Mouse (Mus musculus) thymus, adult 2 months (tissue): ENCODE data around the gene Pip5kl1. TPM values are rescaled to one million over a fixed set of nuclear protein-coding genes. Genes with fewer than 3 reads are reported as not detected.

Source experiments
- DNase-seq: peaks from one replicate; pipeline ENCODE4 v3.0.0; 2021
- H3K27ac ChIP-seq: fragments of 200-500 bp; 2 replicates; pipeline ENCODE4 v1.5.1; 2012; ENCODE audit warnings: low read length, control low read depth; ENCODE audit not compliant: control insufficient read depth, insufficient read depth
- H3K27me3 ChIP-seq: fragments of 200-500 bp; 2 replicates; pipeline ENCODE4 v1.6.1; 2012; ENCODE audit warnings: mild to moderate bottlenecking, low read length, moderate library complexity, mixed read lengths; ENCODE audit not compliant: control insufficient read depth, insufficient read depth
- H3K36me3 ChIP-seq: fragments of 200-500 bp; 2 replicates; pipeline ENCODE4 v1.6.1; 2012; ENCODE audit warnings: mild to moderate bottlenecking, low read length, moderate library complexity; ENCODE audit not compliant: control insufficient read depth, insufficient read depth
- H3K4me1 ChIP-seq: fragments of 200-500 bp; replicated peaks from 2 replicates; pipeline ENCODE4 v1.6.1; 2012; ENCODE audit warnings: low read length; ENCODE audit not compliant: control insufficient read depth, insufficient read depth
- H3K4me3 ChIP-seq: fragments of 200-500 bp; 2 replicates; pipeline ENCODE4 v1.5.1; 2012; ENCODE audit warnings: mild to moderate bottlenecking, low read length, control low read depth, moderate library complexity; ENCODE audit not compliant: control insufficient read depth, insufficient read depth
- CTCF ChIP-seq: fragments of 200-500 bp; IDR thresholded peaks from 2 replicates; pipeline ENCODE4 v1.5.1; 2012; ENCODE audit warnings: mild to moderate bottlenecking, control low read depth, low read length, moderate library complexity, borderline replicate concordance; ENCODE audit not compliant: control insufficient read depth, poor library complexity, insufficient read depth; ENCODE audit errors: extremely low read depth
- POLR2A ChIP-seq: fragments of 200-500 bp; IDR thresholded peaks from 2 replicates; pipeline ENCODE4 v1.6.1; 2012; ENCODE audit warnings: mild to moderate bottlenecking, low read length, control low read depth, moderate library complexity; ENCODE audit not compliant: control insufficient read depth, poor library complexity, insufficient read depth; ENCODE audit errors: extremely low read depth
- WGBS: fragments of 180-500 bp; shearing (Covaris S2); methylation state at CpG from one replicate; pipeline ENCODE4 v1.1.7; 2018; 5-methylcytosine and 5-hydroxymethylcytosine counted together
- polyA plus RNA-seq: library from polyadenylated mRNA; depleted of rRNA; stranded (reverse); fragments of >200 nt; gene quantifications from 2 replicates; pipeline ENCODE4 v1.2.3, GENCODE M21; 2012

Pip5kl1 gene
- polyA plus RNA-seq, 1 experiment, result 0.92 TPM

DNA sequence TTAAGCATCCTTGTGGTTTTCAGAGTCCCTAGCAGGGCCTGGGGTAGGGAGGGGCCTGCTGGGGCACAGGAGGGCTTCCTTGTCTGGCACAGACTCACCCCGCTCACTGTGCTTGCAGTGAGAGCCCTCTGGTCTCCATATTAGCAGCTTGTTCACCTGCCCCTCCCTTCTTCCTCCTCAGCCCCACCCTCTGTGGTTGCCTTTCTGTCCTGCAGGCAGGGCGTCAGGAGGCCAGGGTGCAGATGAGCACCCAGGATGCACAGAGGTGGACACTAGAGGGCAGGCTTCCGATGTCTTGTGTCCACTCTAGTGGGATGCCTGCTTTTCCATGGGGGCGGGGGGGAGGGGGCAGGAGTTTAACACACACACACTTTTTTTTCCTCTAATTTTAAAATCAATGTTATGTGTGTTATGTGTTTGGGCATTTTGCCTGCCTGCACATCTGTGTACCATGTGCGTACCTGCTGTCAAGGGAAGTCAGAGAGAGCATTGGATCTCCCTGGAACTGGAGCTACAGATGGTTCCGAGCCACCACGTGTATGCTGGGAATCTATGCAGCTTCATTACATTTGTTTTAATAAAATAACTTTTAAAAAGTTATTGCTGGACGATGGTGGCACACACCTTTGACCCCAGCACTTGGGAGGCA, 26.9 kb downstream of the Pip5kl1 start:
- no peaks in the 10 kb centered on the region for H3K36me3 ChIP-seq
- no peak overlapping the region for H3K27ac ChIP-seq
- WGBS, result 55% methylated on average over 8 of the region's 8 CpGs
- no peak overlapping the region for H3K4me3 ChIP-seq
- peaks cover 8% of the 10 kb centered on the region for H3K4me1 ChIP-seq
- TF ChIP-seq CTCF (no peak), POLR2A (no peak)
- peak; percentile 32 for DNase-seq
- no peaks in the 10 kb centered on the region for H3K27me3 ChIP-seq

GRCm38 (mm10) chr2:32602600-32603054, 28.0 kb downstream of the Pip5kl1 start:
- Histone ChIP-seq H3K4me3 (peak overlapping the region; percentile 44), H3K36me3 (no peaks in the 10 kb centered on the region), H3K27me3 (peaks cover 5% of the 10 kb centered on the region), H3K4me1 (peaks cover 17% of the 10 kb centered on the region), H3K27ac (no peak overlapping the region)
- peak; percentile 89 for DNase-seq
- WGBS, result under 1% methylated on average over 11 of the region's 11 CpGs
- TF ChIP-seq CTCF (peak; percentile 89), POLR2A (no peak)

GRCm38 (mm10) chr2:32604631-32605030, 30.0 kb downstream of the Pip5kl1 start:
- H3K36me3 ChIP-seq, result no peaks in the 10 kb centered on the region
- H3K4me3 ChIP-seq, result no peak overlapping the region
- H3K4me1 ChIP-seq, result peaks cover 29% of the 10 kb centered on the region
- DNase-seq, result no peak
- 84% methylated on average over 10 of the region's 10 CpGs for WGBS
- peaks cover 13% of the 10 kb centered on the region for H3K27me3 ChIP-seq
- TF ChIP-seq POLR2A (no peak), CTCF (no peak)
- H3K27ac ChIP-seq, result no peak overlapping the region

DNA sequence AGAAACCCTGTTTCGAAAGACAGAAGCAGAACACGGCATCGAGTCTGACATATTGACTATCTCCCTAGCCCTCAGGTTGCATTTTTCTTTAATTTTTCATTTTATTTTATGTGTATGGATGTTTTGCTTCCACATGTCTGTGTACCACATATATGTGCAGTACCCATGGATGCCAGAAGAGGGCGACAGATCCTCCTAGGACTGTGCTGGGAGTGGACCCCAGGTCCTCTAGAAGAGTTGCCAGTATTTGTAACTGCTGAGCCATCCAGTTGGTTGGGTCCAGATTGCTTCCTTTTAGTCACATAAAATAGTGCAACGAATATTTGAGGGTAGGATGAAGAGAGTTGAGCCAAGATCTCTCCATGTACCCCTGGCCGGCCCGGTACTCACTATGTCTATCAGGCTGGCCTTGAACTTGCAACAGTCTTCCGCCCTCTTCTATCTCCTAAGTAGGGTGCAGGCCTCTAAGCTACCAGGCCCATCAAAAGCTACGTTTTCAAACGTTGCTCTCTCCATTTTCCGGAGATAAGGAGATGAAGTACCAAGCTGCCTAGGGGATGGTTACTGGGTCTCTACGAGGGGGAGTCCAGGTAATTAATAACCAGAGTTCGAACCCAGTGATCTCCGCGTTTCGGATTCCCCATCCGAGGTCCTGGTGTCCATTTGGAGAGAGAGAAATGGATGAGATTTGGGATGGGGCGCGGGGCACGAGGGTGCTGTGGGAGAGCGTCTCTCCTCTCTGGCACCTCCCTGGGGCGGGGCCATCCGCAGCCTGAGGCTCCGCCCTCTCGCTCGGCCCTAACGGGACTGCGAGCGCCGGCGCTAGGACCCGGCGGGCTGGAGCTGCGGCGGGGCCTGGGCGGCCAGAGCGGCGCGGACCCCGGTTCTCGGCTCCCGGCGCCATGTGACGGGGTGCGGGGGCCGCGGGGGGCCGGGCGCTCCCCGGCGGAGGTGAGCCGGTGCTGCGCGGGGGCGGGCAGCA, 31.9 kb downstream of the Pip5kl1 start:
- WGBS, result 17% methylated on average over 54 of the region's 55 CpGs
- no peaks in the 10 kb centered on the region for H3K36me3 ChIP-seq
- no peak for TF ChIP-seq POLR2A
- TF ChIP-seq CTCF, result no peak
- peak; percentile 77 for DNase-seq
- H3K27ac ChIP-seq, result no peak overlapping the region
- H3K4me1 ChIP-seq, result peaks cover 29% of the 10 kb centered on the region
- H3K27me3 ChIP-seq, result peaks cover 13% of the 10 kb centered on the region
- H3K4me3 ChIP-seq, result peak overlapping the region; percentile 45

DNA sequence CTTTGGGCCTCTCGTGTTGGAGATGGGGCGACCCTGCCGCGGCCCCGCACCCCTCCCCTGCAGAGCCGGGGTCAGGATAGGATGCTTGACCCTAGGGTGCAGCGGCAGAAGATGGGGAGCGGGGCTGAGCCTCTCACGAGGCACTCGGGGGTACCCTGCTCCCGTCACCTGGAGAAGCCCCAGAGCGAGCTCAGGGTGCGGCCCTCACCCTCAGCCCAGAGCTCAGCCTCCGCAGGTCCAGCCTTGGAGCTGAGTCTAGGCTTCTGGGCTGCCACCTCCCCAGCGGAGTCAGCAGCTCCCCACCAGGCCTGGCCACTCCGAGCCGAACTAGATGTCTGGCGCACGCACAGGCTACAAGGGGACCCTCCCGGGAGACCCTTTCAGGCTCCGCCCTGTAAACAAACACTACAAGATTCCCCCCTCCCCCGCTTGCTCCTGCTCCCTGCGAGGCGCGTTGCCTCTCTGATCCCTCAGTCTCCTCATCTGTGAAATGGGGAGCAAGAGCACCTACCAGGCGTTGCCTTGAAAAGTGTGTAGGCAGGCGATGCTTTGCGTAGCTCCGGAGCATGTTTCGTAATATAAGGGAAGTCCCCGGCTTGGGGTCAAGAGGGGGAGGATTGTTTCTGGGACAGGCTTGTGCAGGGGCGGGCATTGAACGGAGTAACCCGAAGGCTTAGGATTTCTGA, 32.8 kb downstream of the Pip5kl1 start:
- TF ChIP-seq POLR2A (no peak), CTCF (no peak)
- Histone ChIP-seq H3K27ac (no peak overlapping the region), H3K36me3 (no peaks in the 10 kb centered on the region), H3K27me3 (peaks cover 13% of the 10 kb centered on the region), H3K4me1 (peaks cover 26% of the 10 kb centered on the region), H3K4me3 (peak overlapping the region; percentile 45)
- 3% methylated on average over 33 of the region's 34 CpGs for whole genome bisulfite sequencing
- DNase-seq, result peak; percentile 20

GRCm38 (mm10) chr2:32608141-32608777, 33.7 kb downstream of the Pip5kl1 start:
- 3% methylated on average over 25 of the region's 25 CpGs for WGBS

More at GRCm38 (mm10) chr2:32608141-32608777, 33.7 kb downstream of the Pip5kl1 start:
- H3K27me3 ChIP-seq, result peaks cover 13% of the 10 kb centered on the region
- peaks cover 23% of the 10 kb centered on the region for H3K4me1 ChIP-seq
- H3K27ac ChIP-seq, result no peak overlapping the region
- H3K4me3 ChIP-seq, result no peak overlapping the region; the same call in 1 of the 2 replicates
- H3K36me3 ChIP-seq, result no peaks in the 10 kb centered on the region
- DNase-seq, result peak; percentile 15
- TF ChIP-seq CTCF (no peak), POLR2A (no peak)
